Mouse (Mus musculus) right cerebral cortex, postnatal 36 days (tissue): ENCODE measurements around the gene Pcsk2.

Experiments
- DNase-seq, 2 experiments: peaks; one replicate each; pipeline ENCODE4 v3.0.0; 2022; ENCODE audit warnings: low spot score in 2 of 2, mixed read lengths in 1 of 2

The Pcsk2 gene

GRCm38 (mm10) chr2:143545758-143546246 lies at the start of gene Pcsk2:
Pcsk2 (plus strand) TSS chr2:143546156.
- peak; percentile 79 to 88 for DNase-seq

- DNase-seq = no peak
Measured at GRCm38 (mm10) chr2:143500845-143501244, 45.1 kb upstream of the Pcsk2 start.

DNA sequence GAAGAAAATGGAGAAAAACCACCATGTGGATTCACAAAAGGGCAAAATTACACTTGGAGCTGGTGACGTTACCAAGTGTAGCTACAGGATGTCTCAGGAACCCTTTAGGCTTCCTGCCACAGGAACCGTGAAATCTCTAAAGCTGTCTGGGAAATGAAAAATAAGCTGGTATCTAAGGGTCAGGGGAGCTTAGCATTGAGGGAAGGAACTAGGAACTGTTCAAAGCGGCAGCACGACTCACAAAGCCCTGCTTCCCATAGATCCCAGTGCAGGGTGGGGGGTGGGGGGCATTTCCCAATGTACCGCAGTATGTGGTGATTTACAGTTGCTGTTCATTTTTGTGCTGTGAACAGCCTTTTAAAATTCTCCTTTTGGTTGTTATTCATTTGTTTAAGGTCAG lies 44.2 kb upstream of the Pcsk2 start:
- no peak for DNase-seq

DNA sequence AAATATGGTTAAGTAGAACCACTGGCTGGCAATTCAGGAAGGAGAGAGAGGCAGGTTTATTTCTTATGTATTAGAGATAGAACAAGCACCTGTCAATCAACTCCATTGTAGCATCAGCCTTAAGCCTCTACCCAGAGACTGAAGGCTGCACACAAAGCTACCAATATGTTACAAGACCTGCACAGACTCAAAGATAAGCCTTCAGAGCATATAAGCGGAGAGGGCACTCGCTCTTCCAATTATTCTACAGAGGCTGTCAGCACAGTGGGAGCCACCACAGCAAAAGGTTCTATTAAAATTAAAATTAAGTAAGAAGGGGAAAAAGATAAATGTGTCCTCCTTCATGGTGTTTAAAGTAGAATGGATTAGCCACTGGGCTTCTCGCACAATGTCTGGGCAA lies 43.8 kb upstream of the Pcsk2 start:
- DNase-seq = no peak

GRCm38 (mm10) chr2:143536485-143536884 lies 9.5 kb upstream of the Pcsk2 start:
- no peak for DNase-seq

- peak in 1 of 2 experiments; percentile 16 for DNase-seq
Measured at GRCm38 (mm10) chr2:143545299-143545751, 631 bp upstream of the Pcsk2 start.

DNA sequence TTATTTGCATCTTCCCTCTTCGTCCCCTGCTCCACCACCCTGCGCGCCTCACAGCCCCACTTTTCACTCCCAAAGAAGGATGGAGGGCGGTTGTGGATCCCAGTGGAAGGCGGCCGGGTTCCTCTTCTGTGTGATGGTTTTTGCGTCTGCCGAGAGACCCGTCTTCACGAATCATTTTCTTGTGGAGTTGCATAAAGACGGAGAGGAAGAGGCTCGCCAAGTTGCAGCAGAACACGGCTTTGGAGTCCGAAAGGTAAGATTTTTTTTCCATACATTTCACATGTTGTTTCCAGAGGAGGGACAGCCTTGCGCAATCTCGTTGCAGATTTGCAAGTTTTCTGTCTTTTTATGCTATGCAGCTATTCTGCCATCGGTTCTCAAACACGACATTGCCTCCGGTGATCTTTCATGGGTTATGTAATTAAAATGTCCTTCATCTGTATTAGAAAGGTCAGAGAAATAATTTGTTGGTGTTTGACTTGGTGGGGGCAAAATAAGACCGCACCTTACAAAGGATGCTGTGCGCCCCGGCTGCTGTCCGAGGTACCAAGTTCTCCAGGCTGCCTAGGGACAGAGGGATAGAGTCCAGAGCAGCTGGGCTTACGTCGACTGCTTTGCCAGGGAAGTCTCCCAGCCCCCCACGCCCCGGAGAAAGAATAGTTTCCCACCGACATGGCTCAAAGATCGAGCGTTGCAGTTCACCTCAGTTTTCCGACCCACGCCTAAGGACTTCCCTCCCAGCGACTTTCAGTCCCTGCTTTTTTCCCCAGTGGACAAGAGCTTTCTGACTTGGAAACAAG lies 656 bp downstream of the Pcsk2 start:
- DNase-seq = no peak

- peak; percentile 70 to 78 for DNase-seq
Measured at GRCm38 (mm10) chr2:143547251-143548090, 1.5 kb downstream of the Pcsk2 start.

GRCm38 (mm10) chr2:143560384-143560783 lies 14.4 kb downstream of the Pcsk2 start:
- DNase-seq = no peak

GRCm38 (mm10) chr2:143565062-143565461 lies 19.1 kb downstream of the Pcsk2 start:
- DNase-seq = no peak

GRCm38 (mm10) chr2:143565961-143566360 lies 20.0 kb downstream of the Pcsk2 start:
- DNase-seq = no peak

- no peak for DNase-seq
Measured at GRCm38 (mm10) chr2:143585341-143585740, 39.4 kb downstream of the Pcsk2 start.

DNA sequence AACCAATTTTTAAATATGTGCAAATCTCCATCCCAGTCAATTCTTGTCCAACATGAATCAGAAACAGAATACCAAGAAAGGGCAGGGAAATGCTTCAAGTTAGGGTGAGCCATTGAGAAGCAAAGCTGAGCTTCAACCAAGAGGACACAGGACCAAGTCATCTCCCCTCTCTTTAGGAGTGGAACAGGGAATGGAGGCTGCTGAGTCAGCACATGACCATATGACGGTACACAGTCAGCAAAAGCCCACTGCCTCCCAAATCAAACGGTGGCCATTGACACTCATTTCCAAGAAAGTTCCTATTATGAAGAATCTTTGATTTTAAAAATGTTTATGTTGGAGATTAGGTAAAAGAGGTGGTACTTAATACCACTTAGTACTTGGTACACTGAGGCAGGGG lies 44.4 kb downstream of the Pcsk2 start:
- no peak for DNase-seq

DNA sequence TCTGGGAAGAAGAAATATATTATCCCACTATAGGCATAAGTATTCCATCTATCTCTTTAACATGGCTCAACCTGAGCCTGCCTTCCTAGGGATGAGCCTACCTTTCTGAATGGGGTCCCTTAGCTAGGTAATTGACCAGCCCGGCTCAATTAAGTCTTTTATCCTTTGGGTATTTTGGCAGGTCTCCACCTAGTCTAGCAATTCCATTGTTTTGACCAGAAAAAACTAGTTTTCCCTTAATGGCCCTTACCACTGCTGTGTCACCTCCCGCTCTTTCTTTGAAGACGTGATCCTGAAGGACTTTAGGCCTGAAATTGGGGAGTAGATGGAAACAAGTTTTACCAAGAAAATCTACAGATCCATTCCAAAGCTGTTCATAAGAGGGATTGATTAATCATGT lies 57.1 kb downstream of the Pcsk2 start:
- no peak for DNase-seq

DNA sequence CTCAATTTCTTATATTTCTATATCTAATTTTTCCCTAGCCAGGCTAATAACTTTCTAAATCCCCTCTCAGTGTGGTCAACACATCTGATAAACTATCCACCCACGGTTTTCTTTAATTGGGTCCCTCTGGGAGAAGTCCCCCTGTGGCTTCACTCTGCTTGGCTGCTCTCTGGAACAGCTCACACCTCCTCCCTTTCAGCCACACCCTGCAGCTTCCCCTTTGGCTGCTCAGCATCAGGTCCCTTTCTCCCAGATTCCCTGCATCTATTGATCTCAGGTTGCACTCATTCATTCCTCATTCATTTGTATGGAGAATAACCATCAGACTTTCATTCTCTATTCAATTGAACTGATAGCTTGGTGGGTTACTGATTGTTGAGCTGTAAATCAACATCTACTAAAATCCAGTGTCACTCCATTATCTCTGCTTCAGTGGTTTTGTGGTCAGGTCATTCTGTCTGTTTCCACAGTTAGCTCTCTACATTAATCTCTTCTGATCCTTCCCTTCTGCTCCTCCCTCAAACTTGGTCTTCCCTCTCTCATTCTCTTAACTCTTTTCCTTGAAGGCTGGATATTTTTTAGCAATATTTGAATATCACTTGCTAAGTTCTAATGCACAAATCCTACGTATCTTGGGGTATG lies 58.0 kb downstream of the Pcsk2 start:
- DNase-seq = no peak

DNA sequence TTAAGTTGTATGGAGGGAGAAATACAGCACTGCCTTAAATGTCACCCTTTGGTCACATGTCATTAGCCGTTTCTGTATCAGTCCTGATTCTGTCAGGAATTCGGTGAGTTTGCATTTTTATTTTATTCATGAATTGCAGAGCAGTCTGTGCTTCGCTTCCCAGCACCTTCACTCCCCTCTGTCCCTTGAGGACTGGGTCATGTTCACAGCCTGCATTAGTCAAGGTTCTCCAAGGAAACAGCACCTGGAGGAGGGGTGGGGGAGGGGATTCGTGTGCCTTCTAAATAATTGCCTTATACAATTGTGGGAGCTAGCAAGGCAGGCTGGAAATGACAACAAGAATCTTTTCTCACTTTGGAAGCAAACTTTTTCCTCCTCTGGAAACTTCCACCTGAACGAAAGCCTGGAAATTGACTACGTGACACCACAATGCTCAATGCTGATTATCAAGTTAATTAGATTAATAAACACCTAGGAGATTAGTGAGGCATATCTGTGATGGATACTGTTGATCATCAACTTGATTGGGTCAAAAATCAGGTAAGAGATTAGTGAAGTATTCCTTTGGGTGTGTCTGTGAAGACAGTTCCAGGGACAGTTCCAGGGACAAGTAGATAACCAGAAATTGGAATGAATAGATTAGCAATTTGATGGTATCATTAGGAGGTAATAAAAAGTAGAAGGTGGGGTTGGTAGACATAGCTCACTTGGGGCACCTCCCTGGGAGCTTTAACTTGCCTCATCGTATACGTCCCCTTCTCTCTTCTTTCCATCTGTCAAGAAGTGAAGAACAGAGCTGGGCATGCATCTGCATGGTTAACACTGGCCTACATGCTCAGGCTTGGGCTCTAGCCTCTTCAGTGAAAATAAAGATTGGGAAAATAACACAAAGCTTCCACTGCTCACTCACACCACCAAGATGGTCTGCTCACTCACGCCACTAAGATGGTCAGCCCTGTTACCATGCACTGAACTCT lies 64.7 kb downstream of the Pcsk2 start:
- DNase-seq = no peak

DNA sequence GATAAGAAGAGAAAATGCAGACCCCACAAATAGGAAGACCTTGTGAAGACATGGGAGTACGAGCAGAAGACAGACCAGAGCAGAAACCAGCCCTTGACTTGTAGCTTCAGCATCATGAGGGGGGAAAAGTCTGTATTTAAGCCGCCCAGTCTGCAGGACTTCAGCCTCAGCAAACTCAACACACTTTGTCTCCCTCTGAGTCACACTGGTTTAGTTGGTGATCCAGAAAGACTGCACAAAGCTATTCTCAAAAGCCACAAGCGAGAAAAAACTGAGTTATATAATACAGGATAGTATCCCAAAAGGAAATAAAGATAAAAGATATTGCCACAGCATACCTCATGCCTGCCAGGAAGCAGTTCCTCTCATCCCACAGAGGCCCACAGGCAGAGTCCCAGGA lies 67.5 kb downstream of the Pcsk2 start:
- DNase-seq = no peak

GRCm38 (mm10) chr2:143614775-143615174 lies 68.8 kb downstream of the Pcsk2 start:
- no peak for DNase-seq

GRCm38 (mm10) chr2:143620916-143621315 lies 75.0 kb downstream of the Pcsk2 start:
- DNase-seq = no peak

DNA sequence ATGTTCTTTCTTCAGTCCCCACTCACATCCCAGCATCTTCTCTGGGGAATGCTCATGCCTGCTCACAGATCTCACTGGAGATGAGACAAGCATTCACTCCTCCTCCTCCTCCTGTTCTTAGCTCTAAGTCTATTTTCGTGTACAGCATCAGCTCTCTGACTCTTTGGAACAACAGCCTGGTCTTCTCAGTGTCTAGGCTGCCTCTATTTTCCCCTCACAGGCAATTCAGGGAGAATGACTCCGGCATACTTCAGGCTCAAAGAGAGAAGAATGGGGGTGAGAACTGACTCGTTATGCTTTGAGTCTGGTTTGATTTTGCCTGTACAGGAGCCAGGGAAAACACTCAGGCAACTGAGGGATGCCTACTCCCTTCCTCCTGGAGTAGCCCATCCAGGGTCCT lies 78.0 kb downstream of the Pcsk2 start:
- peak; percentile 36 to 73 for DNase-seq

- DNase-seq = no peak
Measured at GRCm38 (mm10) chr2:143643305-143643704, 97.3 kb downstream of the Pcsk2 start.
